Mouse (Mus musculus): ENCODE measurements at regions not wholly inside any gene's neighbourhood (a gene's known extent, or its start where the extent isn't known, plus 50 kb on each side); places are given as distances from the start of the nearest gene placed in this dataset.

- TF ChIP-seq CTCF (conservative IDR thresholded peaks at IDR 0.05; ENCODE audit: insufficient read depth, insufficient read length, low read depth, low read length) = no peak
- TF ChIP-seq POLR2A (IDR thresholded peaks at IDR 0.05; ENCODE audit: low read depth, low read length) = no peak
Observed at GRCm38 (mm10) chr3:27815201-27815695, 80.9 kb downstream of the Tmem212 start.

Measured in kidney, adult 2 months (tissue).